Mouse (Mus musculus): ENCODE measurements at regions not wholly inside any gene's neighbourhood (a gene's known extent, or its start where the extent isn't known, plus 50 kb on each side); places are given as distances from the start of the nearest gene placed in this dataset.

DNA sequence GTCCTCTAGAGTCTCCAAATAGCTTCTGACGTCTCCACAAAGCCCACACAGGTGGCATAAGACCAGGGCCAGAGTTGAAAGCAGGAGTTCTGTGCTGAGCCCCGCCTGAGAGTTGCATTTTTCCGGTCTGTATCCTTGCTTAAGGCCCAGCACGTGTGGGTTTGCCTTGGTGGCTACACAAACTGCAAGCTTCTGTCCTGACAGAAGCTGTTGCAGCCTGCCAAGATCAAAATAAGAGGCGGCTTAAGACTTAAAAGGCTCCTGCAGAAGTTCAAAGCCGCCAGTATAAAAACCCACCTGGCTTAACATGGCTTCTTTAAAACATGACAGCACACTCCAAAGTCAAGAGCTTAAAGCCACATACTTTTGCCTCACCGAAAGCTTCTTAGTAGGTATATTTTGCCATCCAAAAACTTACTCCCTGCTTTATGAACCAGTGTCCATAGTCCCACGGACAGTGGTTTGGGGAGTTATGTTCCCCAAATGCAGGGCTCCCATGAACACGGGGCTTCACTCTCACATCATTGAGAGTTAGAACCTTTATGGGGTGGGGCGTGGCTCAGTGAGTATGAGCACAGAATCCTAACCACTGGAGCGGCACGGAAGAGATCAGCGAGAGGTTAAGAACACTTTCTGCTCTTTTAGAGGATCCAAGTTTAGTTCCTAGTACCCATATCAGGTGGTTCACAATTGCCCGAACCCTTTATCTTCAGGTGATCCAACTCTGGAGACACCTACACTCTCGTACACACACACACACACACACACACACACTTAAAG lies 67.9 kb downstream of the Snrpe start:
- peaks cover 30% of the 10 kb centered on the region for H3K27me3 ChIP-seq (ENCODE audit: control insufficient read depth, insufficient read depth, insufficient read length)
- no peak for TF ChIP-seq MAX (IDR thresholded peaks at IDR 0.05; ENCODE audit: low read depth)
- no peak for TF ChIP-seq POLR2A (IDR thresholded peaks at IDR 0.05; ENCODE audit: insufficient read length, low read depth)
- no peak for TF ChIP-seq TCF12 (IDR thresholded peaks at IDR 0.05; ENCODE audit: insufficient read depth, poor library complexity, severe bottlenecking)
- TF ChIP-seq POLR2AphosphoS2 (IDR thresholded peaks at IDR 0.05; ENCODE audit: insufficient read length, low read depth) = no peak
- no peak for TF ChIP-seq TCF3 (IDR thresholded peaks at IDR 0.05; ENCODE audit: insufficient read length, low read depth)
- TF ChIP-seq CEBPB (IDR thresholded peaks at IDR 0.05; ENCODE audit: insufficient read depth, poor library complexity, severe bottlenecking) = no peak
- no peak for TF ChIP-seq SRF (IDR thresholded peaks at IDR 0.05; ENCODE audit: control insufficient read depth, insufficient read length, low read depth)
- TF ChIP-seq MYOD1 (IDR thresholded peaks at IDR 0.05; ENCODE audit: control insufficient read depth in 1 of 3, insufficient read length in 2 of 3, low read depth in 2 of 3) = no peak
- TF ChIP-seq MYOG (IDR thresholded peaks at IDR 0.05; ENCODE audit: control insufficient read depth in 1 of 3, insufficient read depth in 1 of 3, insufficient read length in 2 of 3, low read depth in 2 of 3) = no peak
- TF ChIP-seq E2F4 (IDR thresholded peaks at IDR 0.05; ENCODE audit: insufficient read depth) = no peak
- TF ChIP-seq REST (IDR thresholded peaks at IDR 0.05; ENCODE audit: insufficient read depth, insufficient read length) = no peak
- no peak for TF ChIP-seq USF1 (IDR thresholded peaks at IDR 0.05; ENCODE audit: low read depth)
- H3K79me2 ChIP-seq (ENCODE audit: control insufficient read depth, insufficient read depth) = no peaks in the 10 kb centered on the region
- no peak overlapping the region for H3K4me2 ChIP-seq (ENCODE audit: low read depth)
- H3ac ChIP-seq (ENCODE audit: control insufficient read depth, insufficient read length) = no peak overlapping the region
- no peaks in the 10 kb centered on the region for H3K36me3 ChIP-seq (ENCODE audit: control insufficient read depth, insufficient read depth)
- no peak overlapping the region for H3K4me3 ChIP-seq

DNA sequence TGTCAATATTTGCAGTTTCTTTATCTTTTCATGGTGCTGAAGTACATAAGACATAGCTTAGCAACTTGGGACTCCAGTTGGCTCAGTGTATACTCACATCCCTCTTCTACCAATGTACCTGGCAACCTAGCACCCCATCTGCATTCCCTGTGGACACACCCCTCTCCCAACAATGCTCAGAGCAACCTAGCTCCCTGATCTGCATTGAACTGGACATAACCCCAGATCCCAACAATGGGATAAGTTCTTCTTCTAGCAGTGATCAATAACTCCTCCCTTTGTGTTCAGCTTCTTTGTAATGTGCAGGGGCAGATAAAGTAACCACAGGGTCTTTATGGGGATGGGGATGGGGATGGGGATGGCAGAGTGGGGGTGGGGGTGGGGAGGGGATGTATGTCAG lies 79.4 kb downstream of the Snrpe start:
- no peak overlapping the region for H3K4me2 ChIP-seq (ENCODE audit: low read depth)
- H3ac ChIP-seq (ENCODE audit: control insufficient read depth, insufficient read length) = no peak overlapping the region
- no peaks in the 10 kb centered on the region for H3K79me2 ChIP-seq (ENCODE audit: control insufficient read depth, insufficient read depth)
- no peak overlapping the region for H3K4me3 ChIP-seq
- H3K36me3 ChIP-seq (ENCODE audit: control insufficient read depth, insufficient read depth) = no peaks in the 10 kb centered on the region
- H3K27me3 ChIP-seq (ENCODE audit: control insufficient read depth, insufficient read depth, insufficient read length) = peaks cover 9% of the 10 kb centered on the region
- no peak for TF ChIP-seq SRF (IDR thresholded peaks at IDR 0.05; ENCODE audit: control insufficient read depth, insufficient read length, low read depth)
- no peak for TF ChIP-seq USF1 (IDR thresholded peaks at IDR 0.05; ENCODE audit: low read depth)
- no peak for TF ChIP-seq CEBPB (IDR thresholded peaks at IDR 0.05; ENCODE audit: insufficient read depth, poor library complexity, severe bottlenecking)
- no peak for TF ChIP-seq E2F4 (IDR thresholded peaks at IDR 0.05; ENCODE audit: insufficient read depth)
- no peak for TF ChIP-seq POLR2AphosphoS2 (IDR thresholded peaks at IDR 0.05; ENCODE audit: insufficient read length, low read depth)
- no peak for TF ChIP-seq MAX (IDR thresholded peaks at IDR 0.05; ENCODE audit: low read depth)
- no peak for TF ChIP-seq REST (IDR thresholded peaks at IDR 0.05; ENCODE audit: insufficient read depth, insufficient read length)
- no peak for TF ChIP-seq POLR2A (IDR thresholded peaks at IDR 0.05; ENCODE audit: insufficient read length, low read depth)
- no peak for TF ChIP-seq TCF12 (IDR thresholded peaks at IDR 0.05; ENCODE audit: insufficient read depth, poor library complexity, severe bottlenecking)

GRCm38 (mm10) chr1:133529817-133530216 lies 80.3 kb downstream of the Snrpe start:
- H3K4me3 ChIP-seq = no peak overlapping the region
- TF ChIP-seq MYOG (IDR thresholded peaks at IDR 0.05; ENCODE audit: control insufficient read depth in 1 of 3, insufficient read depth in 1 of 3, insufficient read length in 2 of 3, low read depth in 2 of 3) = no peak
- TF ChIP-seq TCF12 (IDR thresholded peaks at IDR 0.05; ENCODE audit: insufficient read depth, poor library complexity, severe bottlenecking) = no peak
- TF ChIP-seq POLR2A (IDR thresholded peaks at IDR 0.05; ENCODE audit: insufficient read length, low read depth) = no peak
- no peak for TF ChIP-seq POLR2AphosphoS2 (IDR thresholded peaks at IDR 0.05; ENCODE audit: insufficient read length, low read depth)
- TF ChIP-seq E2F4 (IDR thresholded peaks at IDR 0.05; ENCODE audit: insufficient read depth) = no peak
- TF ChIP-seq USF1 (IDR thresholded peaks at IDR 0.05; ENCODE audit: low read depth) = no peak
- TF ChIP-seq SRF (IDR thresholded peaks at IDR 0.05; ENCODE audit: control insufficient read depth, insufficient read length, low read depth) = no peak
- no peak for TF ChIP-seq TCF3 (IDR thresholded peaks at IDR 0.05; ENCODE audit: insufficient read length, low read depth)
- TF ChIP-seq REST (IDR thresholded peaks at IDR 0.05; ENCODE audit: insufficient read depth, insufficient read length) = no peak
- TF ChIP-seq CEBPB (IDR thresholded peaks at IDR 0.05; ENCODE audit: insufficient read depth, poor library complexity, severe bottlenecking) = no peak
- TF ChIP-seq MAX (IDR thresholded peaks at IDR 0.05; ENCODE audit: low read depth) = no peak
- no peak for TF ChIP-seq MYOD1 (IDR thresholded peaks at IDR 0.05; ENCODE audit: control insufficient read depth in 1 of 3, insufficient read length in 2 of 3, low read depth in 2 of 3)
- H3K4me2 ChIP-seq (ENCODE audit: low read depth) = no peak overlapping the region
- no peaks in the 10 kb centered on the region for H3K36me3 ChIP-seq (ENCODE audit: control insufficient read depth, insufficient read depth)
- H3K27me3 ChIP-seq (ENCODE audit: control insufficient read depth, insufficient read depth, insufficient read length) = peaks cover 9% of the 10 kb centered on the region
- H3ac ChIP-seq (ENCODE audit: control insufficient read depth, insufficient read length) = no peak overlapping the region
- H3K79me2 ChIP-seq (ENCODE audit: control insufficient read depth, insufficient read depth) = no peaks in the 10 kb centered on the region

- H3ac ChIP-seq (ENCODE audit: control insufficient read depth, insufficient read length) = no peak overlapping the region
- no peak overlapping the region for H3K4me3 ChIP-seq
- no peaks in the 10 kb centered on the region for H3K36me3 ChIP-seq (ENCODE audit: control insufficient read depth, insufficient read depth)
- TF ChIP-seq CEBPB (IDR thresholded peaks at IDR 0.05; ENCODE audit: insufficient read depth, poor library complexity, severe bottlenecking) (0 out of 2 replicates have a peak, but pooled peaks have one; percentile 4), SRF (IDR thresholded peaks at IDR 0.05; ENCODE audit: control insufficient read depth, insufficient read length, low read depth) (no peak), TCF3 (IDR thresholded peaks at IDR 0.05; ENCODE audit: insufficient read length, low read depth) (no peak), USF1 (IDR thresholded peaks at IDR 0.05; ENCODE audit: low read depth) (no peak)
- H3K27me3 ChIP-seq (ENCODE audit: control insufficient read depth, insufficient read depth, insufficient read length) = peaks cover 9% of the 10 kb centered on the region
- H3K4me2 ChIP-seq (ENCODE audit: low read depth) = no peak overlapping the region
- no peaks in the 10 kb centered on the region for H3K79me2 ChIP-seq (ENCODE audit: control insufficient read depth, insufficient read depth)
Measured at GRCm38 (mm10) chr1:133527651-133528385, 82.3 kb downstream of the Snrpe start.
